Mouse (Mus musculus): ENCODE results near the gene Taf6l. TPM values are rescaled to one million over a fixed set of nuclear protein-coding genes. Genes with fewer than 3 reads are reported as not detected.

Gene Taf6l
- polyA plus RNA-seq (2012; rRNA removed), result 10.4 and 12.1 TPM in 2 replicates

- Histone ChIP-seq H3K4me1 (ENCODE audit: control insufficient read depth, insufficient read depth, low read length) (no peaks in the 10 kb centered on the region), H3K36me3 (ENCODE audit: control insufficient read depth, insufficient read depth, low read length) (no peaks in the 10 kb centered on the region), H3K27ac (ENCODE audit: insufficient read depth, low read depth, low read length) (peak within 1 kb of the TSS; percentile 46; the same call in 1 of the 2 replicates), H3K27me3 (replicated peaks; ENCODE audit: control insufficient read depth, insufficient read depth, low read length) (no peaks in the 10 kb centered on the region), H3K4me3 (ENCODE audit: insufficient read depth, low read depth, low read length) (peak within 1 kb of the TSS; percentile 58)
- WGBS, result 1% methylated on average over 32 of the region's 32 CpGs
- TF ChIP-seq CTCF (conservative IDR thresholded peaks at IDR 0.05; ENCODE audit: insufficient read depth, insufficient read length, low read depth, low read length), result no peak; the same call in 1 of the 2 replicates
- no peak for TF ChIP-seq POLR2A (IDR thresholded peaks at IDR 0.05; ENCODE audit: low read depth, low read length)
- peak; percentile 98 for DNase-seq
These were observed at the start of gene Taf6l for GRCm38 (mm10) chr19:8786008-8786781. Gene Taf6l (minus strand): TSS chr19:8786417.

GRCm38 (mm10) chr19:8832971-8833370 is 46.8 kb upstream of the Taf6l start:
- no peak for TF ChIP-seq CTCF (conservative IDR thresholded peaks at IDR 0.05; ENCODE audit: insufficient read depth, insufficient read length, low read depth, low read length)
- no peak for TF ChIP-seq POLR2A (IDR thresholded peaks at IDR 0.05; ENCODE audit: low read depth, low read length)
- Histone ChIP-seq H3K27ac (ENCODE audit: insufficient read depth, low read depth, low read length) (no peak overlapping the region), H3K4me3 (ENCODE audit: insufficient read depth, low read depth, low read length) (no peak overlapping the region), H3K27me3 (replicated peaks; ENCODE audit: control insufficient read depth, insufficient read depth, low read length) (no peaks in the 10 kb centered on the region), H3K36me3 (ENCODE audit: control insufficient read depth, insufficient read depth, low read length) (peaks cover 33% of the 10 kb centered on the region), H3K4me1 (ENCODE audit: control insufficient read depth, insufficient read depth, low read length) (no peaks in the 10 kb centered on the region)
- DNase-seq, result no peak
- WGBS, result 91% methylated on average over 4 of the region's 4 CpGs

GRCm38 (mm10) chr19:8831262-8831661 is 45.0 kb upstream of the Taf6l start:
- no peaks in the 10 kb centered on the region for H3K27me3 ChIP-seq (replicated peaks; ENCODE audit: control insufficient read depth, insufficient read depth, low read length)
- no peak overlapping the region for H3K4me3 ChIP-seq (ENCODE audit: insufficient read depth, low read depth, low read length)
- TF ChIP-seq POLR2A (IDR thresholded peaks at IDR 0.05; ENCODE audit: low read depth, low read length) (no peak), CTCF (conservative IDR thresholded peaks at IDR 0.05; ENCODE audit: insufficient read depth, insufficient read length, low read depth, low read length) (no peak)
- peaks cover 42% of the 10 kb centered on the region for H3K36me3 ChIP-seq (ENCODE audit: control insufficient read depth, insufficient read depth, low read length)
- no peak overlapping the region for H3K27ac ChIP-seq (ENCODE audit: insufficient read depth, low read depth, low read length)
- DNase-seq, result no peak
- no peaks in the 10 kb centered on the region for H3K4me1 ChIP-seq (ENCODE audit: control insufficient read depth, insufficient read depth, low read length)
- 79% methylated on average over 11 of the region's 11 CpGs for WGBS

- Histone ChIP-seq H3K4me3 (ENCODE audit: insufficient read depth, low read depth, low read length) (no peak overlapping the region), H3K27ac (ENCODE audit: insufficient read depth, low read depth, low read length) (no peak overlapping the region), H3K27me3 (replicated peaks; ENCODE audit: control insufficient read depth, insufficient read depth, low read length) (no peaks in the 10 kb centered on the region), H3K4me1 (ENCODE audit: control insufficient read depth, insufficient read depth, low read length) (no peaks in the 10 kb centered on the region), H3K36me3 (ENCODE audit: control insufficient read depth, insufficient read depth, low read length) (peaks cover 44% of the 10 kb centered on the region)
- 88% methylated on average over 8 of the region's 8 CpGs for WGBS
- no peak for DNase-seq
- TF ChIP-seq CTCF (conservative IDR thresholded peaks at IDR 0.05; ENCODE audit: insufficient read depth, insufficient read length, low read depth, low read length), result no peak
These were observed 44.4 kb upstream of the Taf6l start for GRCm38 (mm10) chr19:8830664-8831063.

- no peak for TF ChIP-seq POLR2A (IDR thresholded peaks at IDR 0.05; ENCODE audit: low read depth, low read length)
- no peak for TF ChIP-seq CTCF (conservative IDR thresholded peaks at IDR 0.05; ENCODE audit: insufficient read depth, insufficient read length, low read depth, low read length)
- no peaks in the 10 kb centered on the region for H3K4me1 ChIP-seq (ENCODE audit: control insufficient read depth, insufficient read depth, low read length)
- H3K4me3 ChIP-seq (ENCODE audit: insufficient read depth, low read depth, low read length), result no peak within 1 kb of the TSS
- no peaks in the 10 kb centered on the region for H3K27me3 ChIP-seq (replicated peaks; ENCODE audit: control insufficient read depth, insufficient read depth, low read length)
- DNase-seq, result peak; percentile 15
- peaks cover 50% of the 10 kb centered on the region for H3K36me3 ChIP-seq (ENCODE audit: control insufficient read depth, insufficient read depth, low read length)
- no peak within 1 kb of the TSS for H3K27ac ChIP-seq (ENCODE audit: insufficient read depth, low read depth, low read length)
- whole genome bisulfite sequencing, result 86% methylated on average over 8 of the region's 8 CpGs
These were observed 43.4 kb upstream of the Taf6l start, which contains the start of gene AC129217.1 for GRCm38 (mm10) chr19:8829660-8830059. Gene AC129217.1 (plus strand): TSS chr19:8829773.

GRCm38 (mm10) chr19:8822696-8823095 is 36.5 kb upstream of the Taf6l start:
- Histone ChIP-seq H3K27ac (ENCODE audit: insufficient read depth, low read depth, low read length) (no peak overlapping the region), H3K4me3 (ENCODE audit: insufficient read depth, low read depth, low read length) (0 out of 2 replicates have a peak overlapping the region, but pooled peaks have one; percentile 13), H3K36me3 (ENCODE audit: control insufficient read depth, insufficient read depth, low read length) (peaks cover 16% of the 10 kb centered on the region), H3K27me3 (replicated peaks; ENCODE audit: control insufficient read depth, insufficient read depth, low read length) (no peaks in the 10 kb centered on the region), H3K4me1 (ENCODE audit: control insufficient read depth, insufficient read depth, low read length) (peaks cover 3% of the 10 kb centered on the region; the same call in 1 of the 2 replicates)
- WGBS, result 37% methylated on average over 8 of the region's 8 CpGs
- TF ChIP-seq CTCF (conservative IDR thresholded peaks at IDR 0.05; ENCODE audit: insufficient read depth, insufficient read length, low read depth, low read length) (no peak), POLR2A (IDR thresholded peaks at IDR 0.05; ENCODE audit: low read depth, low read length) (no peak)
- no peak for DNase-seq

GRCm38 (mm10) chr19:8821146-8821545 is 34.9 kb upstream of the Taf6l start:
- Histone ChIP-seq H3K27me3 (replicated peaks; ENCODE audit: control insufficient read depth, insufficient read depth, low read length) (no peaks in the 10 kb centered on the region), H3K4me3 (ENCODE audit: insufficient read depth, low read depth, low read length) (peak overlapping the region; percentile 90), H3K4me1 (ENCODE audit: control insufficient read depth, insufficient read depth, low read length) (peaks cover 6% of the 10 kb centered on the region; the same call in 1 of the 2 replicates), H3K27ac (ENCODE audit: insufficient read depth, low read depth, low read length) (peak overlapping the region; percentile 98), H3K36me3 (ENCODE audit: control insufficient read depth, insufficient read depth, low read length) (peaks cover 9% of the 10 kb centered on the region)
- no peak for TF ChIP-seq POLR2A (IDR thresholded peaks at IDR 0.05; ENCODE audit: low read depth, low read length)
- TF ChIP-seq CTCF (conservative IDR thresholded peaks at IDR 0.05; ENCODE audit: insufficient read depth, insufficient read length, low read depth, low read length), result no peak
- under 1% methylated on average over 7 of the region's 7 CpGs for WGBS
- peak; percentile 82 for DNase-seq

Measured in kidney, adult 2 months (tissue).